Mouse (Mus musculus) adrenal gland, postnatal 4 days (tissue): ENCODE measurements around the gene Ykt6. TPM values are rescaled to one million over a fixed set of nuclear protein-coding genes. Genes with fewer than 3 reads are reported as not detected.

Experiments
- DNase-seq, 2 experiments: peaks; one replicate each; pipeline ENCODE4 v3.0.0; 2021 to 2022; ENCODE audit warnings: low spot score in 2 of 2, mixed read lengths in 2 of 2
- total RNA-seq, 2 experiments: library from RNA; stranded (reverse); gene quantifications; 2 replicates each; pipeline ENCODE4 v1.2.3; 2021

Gene Ykt6
- total RNA-seq, 2 experiments from 2014 or later, result 97.9 to 98.2 TPM

DNA sequence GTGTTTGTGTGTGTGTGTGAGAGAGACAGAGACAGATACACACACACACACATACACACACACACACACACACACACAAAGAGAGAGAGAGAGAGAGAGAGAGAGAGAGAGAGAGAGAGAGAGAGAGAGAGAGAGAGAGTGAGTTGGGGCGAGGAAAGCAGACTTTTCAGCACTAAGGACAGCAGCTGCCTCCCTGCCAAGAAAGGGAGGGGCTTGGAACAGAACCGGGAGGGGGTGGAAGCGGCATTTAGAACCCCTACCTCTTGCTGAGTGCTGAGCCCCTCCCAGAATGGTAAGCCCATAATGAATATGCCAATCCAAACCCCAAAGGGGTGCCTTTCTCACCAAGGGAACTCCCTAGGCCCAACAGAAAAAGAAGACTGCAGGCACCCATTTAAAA lies 60.9 kb downstream of the Ykt6 start:
- no peak for DNase-seq

DNA sequence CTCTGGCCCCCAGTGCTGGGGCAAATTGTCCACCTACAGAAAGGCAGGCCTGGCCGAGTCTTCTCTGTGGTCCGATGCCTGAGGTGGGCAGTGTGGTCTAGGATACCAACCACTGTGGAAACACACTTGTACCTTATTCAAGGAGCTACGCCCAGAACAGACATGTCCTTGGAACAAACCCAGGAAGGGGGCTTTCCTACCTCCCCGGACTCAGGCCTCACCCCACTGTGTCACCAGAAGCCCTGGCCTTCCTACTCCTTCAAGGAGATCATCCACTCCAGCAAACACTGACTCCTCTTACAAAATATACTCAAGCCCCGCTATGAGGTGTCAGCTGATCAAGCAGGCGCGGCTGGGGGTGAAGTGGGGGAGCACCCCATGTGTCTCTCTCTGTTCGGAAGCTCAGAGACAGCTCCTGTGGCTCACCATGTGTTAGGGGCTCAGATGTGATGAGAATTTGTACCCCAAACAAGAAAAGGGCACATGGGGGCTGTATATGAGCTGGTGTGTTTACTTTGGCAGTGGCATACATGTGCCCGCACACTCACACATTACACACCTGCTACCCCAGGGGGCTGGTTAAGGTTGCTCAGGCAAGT lies 61.4 kb downstream of the Ykt6 start:
- no peak for DNase-seq

Other genes starting within 250 kb of the Ykt6 start
- gene Mrps24, start 240.0 kb upstream of the Ykt6 start, total RNA-seq, result 100 to 1,000 TPM; 118 to 121 TPM
- 10 to 100 TPM; 50.6 to 56.8 TPM for gene Urgcp, start 193.3 kb upstream of the Ykt6 start, total RNA-seq
- gene Dbnl, start 167.2 kb upstream of the Ykt6 start, total RNA-seq, result 10 to 100 TPM; 64.8 to 72.0 TPM
- 10 to 100 TPM; 21.8 to 42.5 TPM for gene Pgam2, start 152.0 kb upstream of the Ykt6 start, total RNA-seq
- gene Polm, start 117.7 kb upstream of the Ykt6 start, total RNA-seq, result 10 to 100 TPM; 15.9 to 18.3 TPM
- gene Aebp1, start 93.7 kb upstream of the Ykt6 start, total RNA-seq, result 100 to 1,000 TPM; 293 to 325 TPM
- gene Pold2, start 77.4 kb upstream of the Ykt6 start, total RNA-seq, result 10 to 100 TPM; 61.2 to 78.6 TPM
- under 1 TPM; 0.56 to 0.76 TPM for gene Myl7, start 56.9 kb upstream of the Ykt6 start, total RNA-seq
- gene Gck, start 5.6 kb upstream of the Ykt6 start, total RNA-seq, result 1 to 10 TPM; 5.1 to 6.3 TPM
- 10 to 100 TPM; 24.7 to 28.2 TPM for gene Camk2b, start 110.7 kb downstream of the Ykt6 start, total RNA-seq
- under 1 TPM in 1 of 2 experiments, not detected in 1; 0.31 TPM for gene A730071L15Rik, start 244.3 kb downstream of the Ykt6 start, total RNA-seq
- gene Nudcd3, start 244.7 kb downstream of the Ykt6 start, total RNA-seq, result 10 to 100 TPM; 57.8 to 59.0 TPM